Mouse (Mus musculus) limb, embryonic 12.5 days (tissue): ENCODE data around the gene Popdc3. TPM values are rescaled to one million over a fixed set of nuclear protein-coding genes. Genes with fewer than 3 reads are reported as not detected.

ENCODE experiments used
- ATAC-seq: fragments of 200-750 bp; cut with Nextera tagmentation; 2 replicates; pipeline ENCODE4 v1.8.0; 2017; ENCODE audit warnings: low read depth, moderate TSS enrichment; ENCODE audit not compliant: insufficient number of reproducible peaks, insufficient read depth, low FRiP score, low TSS enrichment
- H3K27ac ChIP-seq: fragments of 300-500 bp; sonication (generic); 2 replicates; pipeline ENCODE4 v1.5.1; 2016; ENCODE audit warnings: mild to moderate bottlenecking, moderate library complexity
- H3K27me3 ChIP-seq: fragments of 300-500 bp; sonication (generic); 2 replicates; pipeline ENCODE4 v1.6.1; 2016; ENCODE audit warnings: mild to moderate bottlenecking, moderate library complexity
- H3K36me3 ChIP-seq: fragments of 300-500 bp; sonication (generic); 2 replicates; pipeline ENCODE4 v1.6.1; 2016; ENCODE audit warnings: mild to moderate bottlenecking, moderate library complexity
- H3K4me1 ChIP-seq: fragments of 300-500 bp; sonication (generic); replicated peaks from 2 replicates; pipeline ENCODE4 v1.6.1; 2016
- H3K4me2 ChIP-seq: fragments of 300-500 bp; sonication (generic); 2 replicates; pipeline ENCODE4 v1.6.1; 2016; ENCODE audit warnings: mild to moderate bottlenecking, moderate library complexity
- H3K4me3 ChIP-seq: fragments of 300-500 bp; sonication (generic); replicated peaks from 2 replicates; pipeline ENCODE4 v1.5.1; 2016; ENCODE audit warnings: mild to moderate bottlenecking
- H3K9ac ChIP-seq: fragments of 300-500 bp; sonication (generic); replicated peaks from 2 replicates; pipeline ENCODE4 v1.6.1; 2016; ENCODE audit warnings: mild to moderate bottlenecking, moderate library complexity
- H3K9me3 ChIP-seq: fragments of 300-500 bp; sonication (generic); 2 replicates; pipeline ENCODE4 v1.6.1; 2016; ENCODE audit warnings: mild to moderate bottlenecking, moderate library complexity
- WGBS: fragments of 180-500 bp; shearing (Covaris S2); methylation state at CpG from one replicate; pipeline ENCODE4 v1.1.7; 2016; 5-methylcytosine and 5-hydroxymethylcytosine counted together
- polyA plus RNA-seq: library from polyadenylated mRNA; unstranded; fragments of >200 nt; fragmentation: Nextera tagmentation; extraction: Ambion mirVana; gene quantifications from 2 replicates; pipeline ENCODE4 v1.2.1, GENCODE M21; 2016

Gene Popdc3
- polyA plus RNA-seq, 1 experiment from 2014 or later: 3.7 TPM

GRCm38 (mm10) chr10:45204582-45204981 is 26.7 kb downstream of the Popdc3 start:
- H3K36me3 ChIP-seq: no peaks in the 10 kb centered on the region
- H3K4me3 ChIP-seq: no peak overlapping the region
- H3K9me3 ChIP-seq: 0 out of 2 replicates have a peak, but pooled peaks cover 4% of the 10 kb centered on the region
- WGBS: 70% methylated on average over 1 of the region's 1 CpGs
- H3K9ac ChIP-seq: no peak overlapping the region
- no peak for ATAC-seq
- no peaks in the 10 kb centered on the region for H3K27me3 ChIP-seq
- H3K27ac ChIP-seq: no peak overlapping the region
- H3K4me2 ChIP-seq: no peak overlapping the region
- no peaks in the 10 kb centered on the region for H3K4me1 ChIP-seq

- no peak overlapping the region for H3K4me2 ChIP-seq
- no peak overlapping the region for H3K9ac ChIP-seq
- no peaks in the 10 kb centered on the region for H3K27me3 ChIP-seq
- no peak for ATAC-seq
- no peaks in the 10 kb centered on the region for H3K36me3 ChIP-seq
- H3K4me3 ChIP-seq: no peak overlapping the region
- H3K9me3 ChIP-seq: 0 out of 2 replicates have a peak, but pooled peaks cover 4% of the 10 kb centered on the region
- no peak overlapping the region for H3K27ac ChIP-seq
- H3K4me1 ChIP-seq: no peaks in the 10 kb centered on the region
Measured at GRCm38 (mm10) chr10:45210201-45210600, 32.3 kb downstream of the Popdc3 start.

GRCm38 (mm10) chr10:45216676-45217075 is 38.8 kb downstream of the Popdc3 start:
- no peaks in the 10 kb centered on the region for H3K27me3 ChIP-seq
- ATAC-seq: no peak
- no peaks in the 10 kb centered on the region for H3K36me3 ChIP-seq
- H3K4me2 ChIP-seq: no peak overlapping the region
- no peak overlapping the region for H3K27ac ChIP-seq
- no peak overlapping the region for H3K4me3 ChIP-seq
- H3K9me3 ChIP-seq: no peaks in the 10 kb centered on the region
- H3K4me1 ChIP-seq: no peaks in the 10 kb centered on the region
- WGBS: 85% methylated on average over 7 of the region's 7 CpGs
- H3K9ac ChIP-seq: no peak overlapping the region

GRCm38 (mm10) chr10:45229954-45230353 is 52.1 kb downstream of the Popdc3 start:
- peaks cover 17% of the 10 kb centered on the region for H3K4me1 ChIP-seq
- no peak overlapping the region for H3K27ac ChIP-seq
- ATAC-seq: peak; percentile 68; the same call in 1 of the 2 replicates
- H3K4me3 ChIP-seq: no peak overlapping the region
- no peaks in the 10 kb centered on the region for H3K27me3 ChIP-seq
- H3K9me3 ChIP-seq: no peaks in the 10 kb centered on the region
- peak overlapping the region; percentile 4; the same call in 1 of the 2 replicates for H3K4me2 ChIP-seq
- WGBS: 1% methylated on average over 4 of the region's 4 CpGs
- H3K9ac ChIP-seq: no peak overlapping the region
- H3K36me3 ChIP-seq: no peaks in the 10 kb centered on the region

- Histone ChIP-seq H3K9ac (no peak overlapping the region), H3K9me3 (no peaks in the 10 kb centered on the region), H3K36me3 (no peaks in the 10 kb centered on the region), H3K4me1 (peaks cover 17% of the 10 kb centered on the region), H3K27ac (no peak overlapping the region), H3K4me2 (no peak overlapping the region), H3K4me3 (no peak overlapping the region), H3K27me3 (no peaks in the 10 kb centered on the region)
- WGBS: 70% methylated on average over 6 of the region's 6 CpGs
- ATAC-seq: no peak
Measured at GRCm38 (mm10) chr10:45233351-45233750, 55.5 kb downstream of the Popdc3 start.

- no peak overlapping the region for H3K9ac ChIP-seq
- no peaks in the 10 kb centered on the region for H3K27me3 ChIP-seq
- H3K9me3 ChIP-seq: no peaks in the 10 kb centered on the region
- ATAC-seq: no peak
- no peaks in the 10 kb centered on the region for H3K4me1 ChIP-seq
- no peaks in the 10 kb centered on the region for H3K36me3 ChIP-seq
- H3K27ac ChIP-seq: no peak overlapping the region
- H3K4me2 ChIP-seq: no peak overlapping the region
- no peak overlapping the region for H3K4me3 ChIP-seq
- 71% methylated on average over 3 of the region's 3 CpGs for WGBS
Measured at GRCm38 (mm10) chr10:45236304-45236703, 58.4 kb downstream of the Popdc3 start.

- no peak overlapping the region for H3K9ac ChIP-seq
- ATAC-seq: no peak
Measured at GRCm38 (mm10) chr10:45237492-45237891, 59.6 kb downstream of the Popdc3 start.

GRCm38 (mm10) chr10:45260477-45260876 is 82.6 kb downstream of the Popdc3 start:
- H3K4me1 ChIP-seq: no peaks in the 10 kb centered on the region
- no peak for ATAC-seq
- H3K4me2 ChIP-seq: no peak overlapping the region
- no peaks in the 10 kb centered on the region for H3K36me3 ChIP-seq
- H3K27me3 ChIP-seq: no peaks in the 10 kb centered on the region
- no peak overlapping the region for H3K27ac ChIP-seq
- 86% methylated on average over 1 of the region's 1 CpGs for WGBS
- no peak overlapping the region for H3K4me3 ChIP-seq
- H3K9ac ChIP-seq: no peak overlapping the region
- H3K9me3 ChIP-seq: peaks cover 8% of the 10 kb centered on the region; the same call in 1 of the 2 replicates

More at GRCm38 (mm10) chr10:45237492-45237891, 59.6 kb downstream of the Popdc3 start:
- no peaks in the 10 kb centered on the region for H3K27me3 ChIP-seq
- H3K27ac ChIP-seq: no peak overlapping the region
- H3K4me1 ChIP-seq: no peaks in the 10 kb centered on the region
- no peaks in the 10 kb centered on the region for H3K9me3 ChIP-seq
- H3K36me3 ChIP-seq: no peaks in the 10 kb centered on the region
- 63% methylated on average over 5 of the region's 5 CpGs for WGBS
- H3K4me2 ChIP-seq: no peak overlapping the region
- no peak overlapping the region for H3K4me3 ChIP-seq

GRCm38 (mm10) chr10:45262126-45262525 is 84.2 kb downstream of the Popdc3 start:
- Histone ChIP-seq H3K4me3 (no peak overlapping the region), H3K9ac (no peak overlapping the region), H3K27me3 (no peaks in the 10 kb centered on the region), H3K4me1 (no peaks in the 10 kb centered on the region), H3K4me2 (no peak overlapping the region), H3K36me3 (no peaks in the 10 kb centered on the region), H3K27ac (no peak overlapping the region), H3K9me3 (no peaks in the 10 kb centered on the region)
- 47% methylated on average over 3 of the region's 3 CpGs for WGBS
- no peak for ATAC-seq

- WGBS: 38% methylated on average over 3 of the region's 3 CpGs
- Histone ChIP-seq H3K4me3 (no peak overlapping the region), H3K36me3 (no peaks in the 10 kb centered on the region), H3K4me1 (0 out of 2 replicates have a peak, but pooled peaks cover 3% of the 10 kb centered on the region), H3K9me3 (no peaks in the 10 kb centered on the region), H3K27me3 (no peaks in the 10 kb centered on the region), H3K9ac (no peak overlapping the region), H3K4me2 (no peak overlapping the region), H3K27ac (0 out of 2 replicates have a peak overlapping the region, but pooled peaks have one; percentile 18)
- ATAC-seq: no peak
Measured at GRCm38 (mm10) chr10:45276499-45276898, 98.6 kb downstream of the Popdc3 start.

- no peaks in the 10 kb centered on the region for H3K9me3 ChIP-seq
- no peaks in the 10 kb centered on the region for H3K27me3 ChIP-seq
- no peak overlapping the region for H3K27ac ChIP-seq
- WGBS: 90% methylated on average over 5 of the region's 5 CpGs
- 0 out of 2 replicates have a peak, but pooled peaks cover 3% of the 10 kb centered on the region for H3K4me1 ChIP-seq
- no peak for ATAC-seq
- H3K4me3 ChIP-seq: no peak overlapping the region
- no peaks in the 10 kb centered on the region for H3K36me3 ChIP-seq
- no peak overlapping the region for H3K4me2 ChIP-seq
- H3K9ac ChIP-seq: no peak overlapping the region
Measured at GRCm38 (mm10) chr10:45276995-45277394, 99.1 kb downstream of the Popdc3 start.

- no peaks in the 10 kb centered on the region for H3K36me3 ChIP-seq
- H3K27ac ChIP-seq: no peak overlapping the region
- no peak for ATAC-seq
- 80% methylated on average over 5 of the region's 5 CpGs for WGBS
- H3K4me3 ChIP-seq: no peak overlapping the region
- no peak overlapping the region for H3K4me2 ChIP-seq
- no peaks in the 10 kb centered on the region for H3K9me3 ChIP-seq
- peaks cover 3% of the 10 kb centered on the region; the same call in 1 of the 2 replicates for H3K4me1 ChIP-seq
- H3K9ac ChIP-seq: no peak overlapping the region
- peaks cover 27% of the 10 kb centered on the region for H3K27me3 ChIP-seq
Measured at GRCm38 (mm10) chr10:45285651-45286050, 107.8 kb downstream of the Popdc3 start.
